Mouse (Mus musculus): ENCODE data around the gene Dock2. TPM values are rescaled to one million over a fixed set of nuclear protein-coding genes. Genes with fewer than 3 reads are reported as not detected.
A peak's percentile ranks its signal among the peaks of the same experiment; 100 is the strongest.

Dock2 gene
- polyA plus RNA-seq, 1 experiment from 2014 or later = 0.43 TPM

DNA sequence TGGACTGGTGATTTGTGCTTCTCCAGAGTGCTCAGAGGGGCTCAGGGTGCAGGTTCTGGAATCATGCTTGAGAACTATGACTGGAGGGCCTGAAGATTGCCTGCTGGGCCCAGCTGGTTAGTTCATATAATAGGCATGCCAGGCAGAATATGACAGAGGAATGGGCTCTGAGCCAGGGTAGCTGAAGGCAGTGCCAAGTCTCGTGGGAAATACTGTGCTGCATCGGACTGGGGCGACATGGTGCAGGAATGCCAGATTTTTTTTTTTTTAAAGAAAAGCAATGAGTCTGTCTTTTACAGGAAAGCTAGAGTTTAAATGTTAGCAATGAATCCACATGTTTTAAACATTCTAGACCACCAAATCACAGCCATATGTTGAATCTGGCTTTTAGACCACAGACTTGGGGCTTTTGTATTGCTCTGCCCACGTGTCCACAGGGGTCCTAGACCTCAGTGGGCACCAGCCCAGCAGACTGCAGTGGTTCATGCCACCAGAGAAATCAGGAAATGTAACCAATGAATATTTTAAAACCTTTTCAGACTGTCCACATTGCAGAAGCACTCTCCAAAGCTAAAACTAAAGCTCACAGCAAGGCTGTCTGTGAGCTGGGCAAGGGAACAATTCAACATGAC lies 435.3 kb downstream of the Dock2 start:
- Histone ChIP-seq H3K36me3 (replicated peaks) (no peaks in the 10 kb centered on the region), H3K4me3 (no peak overlapping the region), H3K27ac (no peak overlapping the region), H3K9me3 (no peaks in the 10 kb centered on the region), H3K4me1 (peaks cover 11% of the 10 kb centered on the region; the same call in 1 of the 2 replicates), H3K27me3 (ENCODE audit: poor library complexity, severe bottlenecking) (no peaks in the 10 kb centered on the region)
- DNase-seq (ENCODE audit: extremely low spot score, low spot score) = no peak
- WGBS = 87% methylated on average over 4 of the region's 4 CpGs

DNA sequence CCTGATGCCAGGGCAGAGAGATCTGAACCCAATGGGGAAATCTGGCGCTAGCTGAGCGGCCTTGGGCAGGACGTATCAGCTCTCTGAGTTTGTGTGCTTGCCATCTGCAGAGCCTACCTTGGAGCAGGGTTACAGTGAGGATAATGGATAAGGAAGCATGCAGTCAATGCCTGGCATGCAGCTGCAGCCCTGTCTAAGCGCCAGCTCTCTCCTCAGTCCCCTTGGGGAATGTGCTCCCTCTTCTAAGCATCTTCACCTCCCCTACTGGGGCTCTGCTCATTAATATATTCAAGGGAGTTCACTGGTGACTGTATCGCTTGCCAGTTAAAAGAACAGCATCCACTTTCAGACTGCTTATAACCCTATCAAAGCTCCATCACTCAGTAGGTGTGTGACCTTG lies 439.4 kb downstream of the Dock2 start:
- no peak overlapping the region for H3K27ac ChIP-seq
- H3K27me3 ChIP-seq (ENCODE audit: poor library complexity, severe bottlenecking) = no peaks in the 10 kb centered on the region
- no peak overlapping the region for H3K4me3 ChIP-seq
- no peaks in the 10 kb centered on the region for H3K36me3 ChIP-seq (replicated peaks)
- no peak for DNase-seq (ENCODE audit: extremely low spot score, low spot score)
- WGBS = 82% methylated on average over 5 of the region's 5 CpGs
- no peaks in the 10 kb centered on the region for H3K9me3 ChIP-seq
- peaks cover 16% of the 10 kb centered on the region for H3K4me1 ChIP-seq

DNA sequence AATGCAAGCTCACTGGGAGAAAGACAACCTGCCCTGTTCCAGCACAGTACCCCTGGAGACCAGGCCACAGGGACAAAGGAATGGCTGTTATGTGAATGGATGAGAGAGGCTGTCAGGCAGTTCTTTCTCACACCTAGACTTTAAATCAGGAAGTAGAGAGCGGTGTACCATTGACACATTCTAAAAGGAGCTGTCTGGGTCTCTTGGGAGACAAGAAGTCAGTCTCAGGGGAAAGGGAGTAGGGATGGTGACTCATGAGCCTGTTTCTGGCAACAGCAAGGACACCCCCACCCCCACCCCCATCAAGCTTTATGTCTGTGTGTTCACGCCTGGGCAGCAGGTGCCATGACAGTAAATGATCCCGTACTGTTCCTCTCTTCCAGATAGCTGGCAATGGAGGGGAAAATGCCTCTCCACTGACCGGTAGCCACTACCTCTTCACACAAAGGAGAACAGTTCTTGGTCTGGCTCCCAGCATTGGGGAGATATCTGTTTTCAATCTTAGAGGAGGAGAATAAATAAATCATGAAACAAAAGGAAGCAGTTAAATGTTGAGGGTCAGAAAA lies 439.9 kb downstream of the Dock2 start:
- Histone ChIP-seq H3K27ac (no peak overlapping the region), H3K4me3 (no peak overlapping the region)
- 87% methylated on average over 4 of the region's 4 CpGs for whole genome bisulfite sequencing

DNA sequence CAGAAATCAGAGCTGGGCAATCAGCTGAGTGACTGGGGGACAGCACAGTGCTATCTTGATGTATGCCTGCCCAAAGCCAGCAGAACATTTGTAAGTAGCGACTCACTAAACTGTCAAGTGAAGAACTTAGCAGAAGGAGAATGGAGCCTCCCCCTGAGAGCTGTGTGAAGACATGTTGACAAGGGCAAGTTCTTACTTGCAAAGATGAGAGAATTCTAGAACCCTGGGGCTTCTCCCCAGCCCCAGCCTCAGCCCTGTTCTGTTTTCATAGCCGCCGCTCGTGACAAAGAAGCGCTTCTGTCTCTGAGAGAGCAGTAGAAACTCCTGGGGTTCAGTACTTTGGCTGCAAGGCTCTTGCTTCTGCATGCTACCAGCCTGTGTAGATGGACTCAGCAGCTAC lies 444.0 kb downstream of the Dock2 start:
- Histone ChIP-seq H3K4me3 (no peak overlapping the region), H3K27me3 (ENCODE audit: poor library complexity, severe bottlenecking) (no peaks in the 10 kb centered on the region), H3K4me1 (peaks cover 15% of the 10 kb centered on the region), H3K36me3 (replicated peaks) (no peaks in the 10 kb centered on the region), H3K9me3 (no peaks in the 10 kb centered on the region), H3K27ac (no peak overlapping the region)
- no peak for DNase-seq (ENCODE audit: extremely low spot score, low spot score)
- WGBS = 90% methylated on average over 5 of the region's 5 CpGs

More for the DNA sequence above, 439.9 kb downstream of the Dock2 start:
- H3K36me3 ChIP-seq (replicated peaks) = no peaks in the 10 kb centered on the region
- DNase-seq (ENCODE audit: extremely low spot score, low spot score) = no peak
- H3K27me3 ChIP-seq (ENCODE audit: poor library complexity, severe bottlenecking) = no peaks in the 10 kb centered on the region
- H3K9me3 ChIP-seq = no peaks in the 10 kb centered on the region
- peaks cover 16% of the 10 kb centered on the region for H3K4me1 ChIP-seq

DNA sequence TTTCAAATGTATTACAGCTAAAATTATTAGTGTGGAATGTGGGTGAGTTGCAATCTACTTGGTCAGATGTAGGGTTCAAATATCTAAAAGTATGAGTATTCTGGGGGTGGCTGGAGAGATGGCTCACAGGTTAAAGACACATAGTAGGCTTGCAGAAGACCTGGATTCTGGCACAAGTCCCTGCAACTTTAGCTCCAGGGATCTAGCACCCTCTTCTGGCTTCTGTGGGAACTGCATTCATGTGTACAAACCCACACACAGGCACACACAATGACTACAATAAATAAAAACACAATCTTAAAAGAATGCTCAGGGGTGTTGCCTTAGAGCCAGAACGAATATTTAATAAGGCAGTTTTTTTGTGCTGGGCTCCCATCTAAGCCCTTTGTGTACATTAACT lies 445.8 kb downstream of the Dock2 start:
- DNase-seq (ENCODE audit: extremely low spot score, low spot score) = no peak
- 54% methylated on average over 1 of the region's 1 CpGs for WGBS

DNA sequence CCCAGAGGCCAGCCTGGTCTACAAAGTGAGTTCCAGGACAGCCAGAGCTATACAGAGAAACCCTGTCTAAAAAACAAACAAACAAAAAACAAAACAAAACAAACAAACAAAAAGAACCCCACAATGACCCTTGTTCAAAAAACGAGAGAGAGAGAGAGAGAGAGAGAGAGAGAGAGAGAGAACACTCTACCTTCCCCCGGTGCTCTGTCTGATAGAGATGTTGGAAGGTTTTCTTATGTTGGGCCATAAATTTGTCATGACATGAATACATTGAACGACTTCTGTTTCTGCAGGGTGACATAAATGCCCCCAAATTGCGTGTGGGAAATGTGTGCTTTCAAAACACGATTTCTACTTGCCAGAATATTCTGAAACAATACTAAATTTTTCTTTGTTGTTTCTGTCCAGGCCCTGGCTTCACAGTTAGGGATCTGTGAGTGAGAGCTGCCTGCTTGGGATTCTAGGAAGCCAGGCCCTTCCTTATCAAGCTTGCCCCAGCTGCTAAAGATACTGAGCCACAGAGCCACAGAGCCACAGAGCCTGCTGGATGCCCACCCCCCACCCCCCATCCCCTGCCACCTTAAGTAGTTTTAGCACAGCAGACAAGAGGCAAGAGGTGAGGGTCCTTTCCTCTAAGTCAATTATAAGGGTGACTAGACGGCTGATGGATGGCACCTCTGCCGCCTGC lies 451.2 kb downstream of the Dock2 start:
- DNase-seq (ENCODE audit: extremely low spot score, low spot score) = no peak
- Histone ChIP-seq H3K4me1 (no peaks in the 10 kb centered on the region), H3K4me3 (no peak overlapping the region), H3K9me3 (no peaks in the 10 kb centered on the region), H3K27ac (no peak overlapping the region), H3K36me3 (replicated peaks) (no peaks in the 10 kb centered on the region), H3K27me3 (ENCODE audit: poor library complexity, severe bottlenecking) (no peaks in the 10 kb centered on the region)
- WGBS = 73% methylated on average over 7 of the region's 7 CpGs

More for the DNA sequence above, 445.8 kb downstream of the Dock2 start:
- Histone ChIP-seq H3K9me3 (no peaks in the 10 kb centered on the region), H3K4me3 (no peak overlapping the region), H3K36me3 (replicated peaks) (no peaks in the 10 kb centered on the region), H3K4me1 (peaks cover 9% of the 10 kb centered on the region), H3K27me3 (ENCODE audit: poor library complexity, severe bottlenecking) (no peaks in the 10 kb centered on the region), H3K27ac (no peak overlapping the region)

DNA sequence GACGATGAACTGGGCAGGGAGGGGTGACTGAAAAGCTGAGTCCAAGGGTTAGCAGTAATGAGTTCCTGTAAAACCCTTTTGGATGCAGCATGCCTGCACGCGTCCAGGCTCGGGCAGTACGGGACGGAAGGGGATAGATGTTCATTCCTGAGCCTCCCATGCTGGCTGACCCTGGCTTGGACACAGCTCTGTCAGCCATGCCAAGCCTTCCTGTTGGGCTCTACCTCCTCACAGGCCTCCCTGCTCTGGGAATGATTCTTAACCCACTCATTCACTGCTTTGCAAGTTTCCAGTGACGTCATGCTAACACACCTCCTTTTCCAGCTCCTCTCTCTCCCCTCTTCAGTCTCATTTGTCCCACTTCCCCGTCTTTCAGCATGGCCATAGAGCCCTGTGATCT lies 460.0 kb downstream of the Dock2 start:
- WGBS = 87% methylated on average over 8 of the region's 8 CpGs
- no peak for DNase-seq (ENCODE audit: extremely low spot score, low spot score)
- Histone ChIP-seq H3K9me3 (no peaks in the 10 kb centered on the region), H3K27ac (no peak overlapping the region), H3K4me3 (no peak overlapping the region), H3K4me1 (peaks cover 9% of the 10 kb centered on the region), H3K27me3 (ENCODE audit: poor library complexity, severe bottlenecking) (peaks cover 4% of the 10 kb centered on the region; the same call in 1 of the 2 replicates), H3K36me3 (replicated peaks) (no peaks in the 10 kb centered on the region)

DNA sequence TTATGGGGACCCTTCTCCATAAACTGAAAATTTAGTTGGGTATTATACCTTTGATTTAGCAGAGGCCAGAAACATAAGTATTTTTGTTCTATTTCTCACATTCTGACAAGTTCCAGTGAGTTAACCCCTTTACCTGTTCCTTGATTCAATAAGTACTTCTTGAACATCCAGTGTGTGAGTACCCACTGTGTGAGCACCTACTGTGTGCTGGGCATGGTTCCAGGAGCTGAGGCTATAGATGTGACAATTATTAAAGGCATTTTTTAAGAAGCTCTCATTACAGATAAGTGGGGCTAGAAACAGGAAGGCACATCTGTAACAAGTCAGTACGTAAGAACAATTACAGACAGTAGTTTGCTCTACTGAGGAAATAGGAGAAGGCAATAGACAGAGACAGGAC lies 464.4 kb downstream of the Dock2 start:
- Histone ChIP-seq H3K27ac (no peak overlapping the region), H3K27me3 (ENCODE audit: poor library complexity, severe bottlenecking) (peaks cover 29% of the 10 kb centered on the region), H3K36me3 (replicated peaks) (no peaks in the 10 kb centered on the region), H3K9me3 (no peaks in the 10 kb centered on the region), H3K4me3 (no peak overlapping the region), H3K4me1 (peaks cover 38% of the 10 kb centered on the region)
- no peak for DNase-seq (ENCODE audit: extremely low spot score, low spot score)
- WGBS = 82% methylated on average over 1 of the region's 1 CpGs

DNA sequence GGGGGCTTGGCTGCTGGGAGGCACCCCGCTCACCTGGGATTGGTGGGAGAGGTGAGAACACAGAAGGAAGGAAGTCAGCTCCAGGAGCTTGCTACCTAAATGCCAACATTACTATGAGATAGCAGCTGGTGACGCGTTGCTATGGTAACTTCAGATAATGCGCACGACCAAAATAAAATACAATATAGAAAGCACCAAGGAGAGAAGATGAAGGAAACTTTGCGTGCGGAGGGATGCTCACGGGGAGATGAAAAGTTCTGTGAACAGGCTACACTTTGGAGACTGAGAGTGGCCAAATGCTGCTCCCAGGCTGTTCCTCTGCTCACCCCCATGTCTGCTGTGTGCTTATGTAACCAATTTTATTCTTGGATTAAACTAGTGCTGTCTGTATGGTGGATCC lies 466.7 kb downstream of the Dock2 start:
- no peak overlapping the region for H3K27ac ChIP-seq
- no peak overlapping the region for H3K4me3 ChIP-seq
- no peak for DNase-seq (ENCODE audit: extremely low spot score, low spot score)
- no peaks in the 10 kb centered on the region for H3K36me3 ChIP-seq (replicated peaks)
- H3K4me1 ChIP-seq = peaks cover 38% of the 10 kb centered on the region
- peaks cover 33% of the 10 kb centered on the region for H3K27me3 ChIP-seq (ENCODE audit: poor library complexity, severe bottlenecking)
- 83% methylated on average over 8 of the region's 8 CpGs for WGBS
- no peaks in the 10 kb centered on the region for H3K9me3 ChIP-seq

DNA sequence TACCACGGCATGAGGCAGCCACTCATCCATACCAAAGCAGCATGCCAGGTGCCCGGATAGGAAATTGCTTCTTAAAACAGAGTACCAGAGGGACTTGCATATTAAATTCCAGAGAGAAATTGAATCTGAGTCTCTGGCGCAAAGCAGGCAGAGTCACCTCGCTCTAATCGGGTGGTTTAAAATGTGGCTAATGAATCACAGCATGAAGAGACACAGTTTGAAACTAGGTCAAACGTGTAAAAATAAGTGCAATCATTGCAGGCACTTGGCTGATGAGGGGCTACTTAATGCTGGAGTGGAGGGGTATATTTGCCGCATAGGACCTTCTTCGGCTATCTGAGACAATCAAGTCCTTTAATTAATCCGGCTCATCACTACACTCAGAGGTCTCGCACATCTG lies 467.5 kb downstream of the Dock2 start:
- Histone ChIP-seq H3K4me1 (peaks cover 38% of the 10 kb centered on the region), H3K4me3 (no peak overlapping the region; the same call in 1 of the 2 replicates), H3K27me3 (ENCODE audit: poor library complexity, severe bottlenecking) (peaks cover 33% of the 10 kb centered on the region), H3K36me3 (replicated peaks) (no peaks in the 10 kb centered on the region), H3K9me3 (no peaks in the 10 kb centered on the region), H3K27ac (no peak overlapping the region)
- WGBS = 61% methylated on average over 10 of the region's 10 CpGs
- DNase-seq (ENCODE audit: extremely low spot score, low spot score) = no peak

DNA sequence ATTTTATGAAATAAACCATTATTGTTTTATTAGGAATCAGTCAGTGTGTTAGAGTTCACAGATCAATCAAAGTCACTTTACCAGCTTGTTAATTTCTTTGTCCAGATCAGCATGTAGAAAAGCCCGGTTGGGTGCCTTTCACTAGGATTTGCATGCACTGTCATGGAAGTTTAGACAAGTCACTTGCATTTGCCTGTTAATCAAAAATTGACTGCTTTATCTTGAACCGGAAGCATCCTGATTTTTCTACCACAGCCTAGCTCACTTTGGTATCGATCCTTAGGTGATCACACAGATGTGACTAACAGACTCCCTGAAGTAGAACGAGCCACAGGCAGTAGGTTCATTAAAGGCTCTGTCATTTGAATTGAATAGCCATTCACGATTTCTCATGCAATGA lies 468.3 kb downstream of the Dock2 start:
- DNase-seq (ENCODE audit: extremely low spot score, low spot score) = no peak
- Histone ChIP-seq H3K36me3 (replicated peaks) (no peaks in the 10 kb centered on the region), H3K4me3 (peak overlapping the region; percentile 49), H3K9me3 (no peaks in the 10 kb centered on the region), H3K4me1 (peaks cover 38% of the 10 kb centered on the region), H3K27me3 (ENCODE audit: poor library complexity, severe bottlenecking) (peaks cover 33% of the 10 kb centered on the region), H3K27ac (no peak overlapping the region)
- WGBS = 10% methylated on average over 5 of the region's 5 CpGs

DNA sequence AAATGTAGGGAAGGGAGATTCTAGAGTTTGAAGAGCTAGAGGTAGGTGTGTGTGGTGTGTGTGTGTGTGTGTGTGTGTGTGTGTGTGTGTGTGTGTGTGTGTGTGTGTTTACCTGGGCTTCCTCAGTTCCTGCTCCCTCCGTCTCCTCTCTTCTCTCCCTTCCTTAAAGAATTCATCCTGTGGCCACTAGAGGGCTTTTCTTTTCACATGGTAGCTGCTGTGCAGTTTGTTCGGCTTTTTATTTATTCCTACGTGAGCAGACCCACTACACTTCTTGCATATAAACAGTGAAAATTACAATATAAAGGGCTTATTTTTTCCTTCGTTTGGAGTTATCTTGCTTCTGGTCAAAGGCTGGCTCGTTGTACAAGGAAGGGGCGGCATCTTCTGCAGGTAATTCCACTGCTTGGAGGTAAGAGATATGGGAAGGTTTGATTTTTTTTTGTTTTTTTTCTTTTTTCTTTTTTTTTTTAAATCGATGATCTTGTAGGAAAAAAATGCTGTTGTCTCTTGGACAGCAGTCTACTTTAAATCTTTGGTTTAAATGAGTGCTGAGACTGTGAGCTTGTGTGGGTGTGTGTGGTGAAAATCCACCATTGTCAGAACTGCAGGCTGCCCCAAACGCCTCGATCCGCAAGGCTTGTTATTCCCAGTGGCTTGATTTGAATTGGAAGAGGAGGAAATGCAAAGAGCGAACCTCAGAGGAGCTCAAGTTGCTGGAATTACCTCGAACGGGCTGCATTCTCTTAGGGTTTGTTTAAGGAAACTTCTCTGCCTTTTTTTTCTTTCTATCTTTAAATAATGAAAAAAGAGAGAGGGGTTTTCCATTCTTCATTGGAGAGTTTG lies 468.9 kb downstream of the Dock2 start, which contains the start of gene Fam196b:
Gene Fam196b, plus strand, starts transcription at position 289 of the 846 bp plus-strand sequence.
- 2% methylated on average over 13 of the region's 13 CpGs for WGBS
- peaks cover 33% of the 10 kb centered on the region for H3K27me3 ChIP-seq (ENCODE audit: poor library complexity, severe bottlenecking)
- peak; percentile 18 for DNase-seq (ENCODE audit: extremely low spot score, low spot score)

More for the DNA sequence above, 468.9 kb downstream of the Dock2 start, which contains the start of gene Fam196b:
- Histone ChIP-seq H3K27ac (0 out of 2 replicates have a peak within 1 kb of the TSS, but pooled peaks have one; percentile 62), H3K4me1 (peaks cover 31% of the 10 kb centered on the region), H3K4me3 (peak within 1 kb of the TSS; percentile 49), H3K36me3 (replicated peaks) (no peaks in the 10 kb centered on the region), H3K9me3 (no peaks in the 10 kb centered on the region)

Data from forebrain, embryonic 10.5 days (tissue).